Mouse (Mus musculus) liver, postnatal 0 days (tissue): ENCODE results near the gene Ldhb. TPM values are rescaled to one million over a fixed set of nuclear protein-coding genes. Genes with fewer than 3 reads are reported as not detected.
A peak's percentile ranks its signal among the peaks of the same experiment; 100 is the strongest.

Experiments used
- ATAC-seq: fragments of 200-750 bp; cut with Nextera tagmentation; 2 replicates; pipeline ENCODE4 v1.8.0; 2017; ENCODE audit warnings: mild to moderate bottlenecking, moderate library complexity
- DNase-seq: peaks from one replicate; pipeline ENCODE4 v3.0.0-alpha.2; 2016
- H3K27ac ChIP-seq: fragments of 300-500 bp; sonication (generic); 2 replicates; pipeline ENCODE4 v1.5.1; 2014; ENCODE audit warnings: antibody characterized with exemption, moderate library complexity, mild to moderate bottlenecking, low read depth
- H3K27me3 ChIP-seq: fragments of 300-500 bp; sonication (generic); 2 replicates; pipeline ENCODE4 v1.6.1; 2014; ENCODE audit warnings: low read length, control low read depth, mixed read lengths; ENCODE audit not compliant: insufficient read depth
- H3K36me3 ChIP-seq: fragments of 300-500 bp; sonication (generic); replicated peaks from 2 replicates; pipeline ENCODE4 v1.6.1; 2014; ENCODE audit warnings: mild to moderate bottlenecking, control low read depth, low read length, moderate library complexity, mixed read lengths; ENCODE audit not compliant: insufficient read depth
- H3K4me1 ChIP-seq: fragments of 300-500 bp; sonication (generic); 2 replicates; pipeline ENCODE4 v1.6.1; 2014; ENCODE audit warnings: antibody characterized with exemption, mild to moderate bottlenecking, control low read depth; ENCODE audit not compliant: insufficient read depth
- H3K4me2 ChIP-seq: fragments of 300-500 bp; sonication (generic); 2 replicates; pipeline ENCODE4 v1.6.1; 2014; ENCODE audit warnings: low read depth, mild to moderate bottlenecking, low read length, moderate library complexity, mixed read lengths
- H3K4me3 ChIP-seq: fragments of 300-500 bp; sonication (generic); 2 replicates; pipeline ENCODE4 v1.5.1; 2014; ENCODE audit warnings: low read depth, low read length
- H3K9ac ChIP-seq: fragments of 300-500 bp; sonication (generic); replicated peaks from 2 replicates; pipeline ENCODE4 v1.6.1; 2014; ENCODE audit warnings: mild to moderate bottlenecking, moderate library complexity
- H3K9me3 ChIP-seq: fragments of 300-500 bp; sonication (generic); 2 replicates; pipeline ENCODE4 v1.6.1; 2016; ENCODE audit warnings: mild to moderate bottlenecking, control low read depth, low read length, mixed read lengths
- CTCF ChIP-seq: sonication (generic); IDR thresholded peaks from 2 replicates; pipeline ENCODE4 v1.5.1; 2016; ENCODE audit warnings: antibody characterized with exemption, low read depth
- EP300 ChIP-seq: IDR thresholded peaks from 2 replicates; pipeline ENCODE4 v1.6.1; 2016; ENCODE audit warnings: antibody characterized with exemption, low read depth, mild to moderate bottlenecking
- WGBS: fragments of 180-500 bp; shearing (Covaris S2); extraction: QIAGEN DNeasy Blood & Tissue Kit; methylation state at CpG from one replicate; pipeline ENCODE4 v1.1.7; 2014; ENCODE audit not compliant: insufficient replicate concordance; 5-methylcytosine and 5-hydroxymethylcytosine counted together
- polyA plus RNA-seq: library from polyadenylated mRNA; unstranded; fragments of >200 nt; fragmentation: Nextera tagmentation; extraction: Ambion mirVana; gene quantifications from 2 replicates; pipeline ENCODE4 v1.2.1, GENCODE M21; 2015

Gene Ldhb
- polyA plus RNA-seq, 1 experiment from 2014 or later = 12.9 TPM

GRCm38 (mm10) chr6:142485478-142486123, 22.2 kb downstream of the Ldhb start:
- Histone ChIP-seq H3K27ac (no peak overlapping the region), H3K9ac (no peak overlapping the region), H3K9me3 (no peaks in the 10 kb centered on the region), H3K36me3 (no peaks in the 10 kb centered on the region), H3K27me3 (no peaks in the 10 kb centered on the region), H3K4me2 (no peak overlapping the region), H3K4me3 (no peak overlapping the region), H3K4me1 (no peaks in the 10 kb centered on the region)
- DNase-seq (no peak), ATAC-seq (no peak)
- 63% methylated on average over 4 of the region's 4 CpGs for WGBS
- TF ChIP-seq EP300 (no peak), CTCF (no peak)

GRCm38 (mm10) chr6:142477239-142477638, 30.5 kb downstream of the Ldhb start:
- 69% methylated on average over 7 of the region's 7 CpGs for WGBS
- no peak for ATAC-seq
- H3K27ac ChIP-seq = no peak overlapping the region
- H3K4me2 ChIP-seq = no peak overlapping the region
- DNase-seq = no peak
- H3K27me3 ChIP-seq = no peaks in the 10 kb centered on the region
- no peak overlapping the region for H3K9ac ChIP-seq
- H3K4me3 ChIP-seq = no peak overlapping the region
- H3K4me1 ChIP-seq = no peaks in the 10 kb centered on the region
- TF ChIP-seq EP300 = no peak
- peak; percentile 60 for TF ChIP-seq CTCF
- H3K9me3 ChIP-seq = no peaks in the 10 kb centered on the region
- no peaks in the 10 kb centered on the region for H3K36me3 ChIP-seq

GRCm38 (mm10) chr6:142472801-142473203, 35.0 kb downstream of the Ldhb start, which contains the start of gene Gys2:
Gys2 (minus strand) TSS chr6:142473109.
- Histone ChIP-seq H3K4me1 (peaks cover 4% of the 10 kb centered on the region; the same call in 1 of the 2 replicates), H3K36me3 (no peaks in the 10 kb centered on the region), H3K4me2 (peak within 1 kb of the TSS; percentile 55), H3K9ac (peak within 1 kb of the TSS; percentile 67), H3K27ac (peak within 1 kb of the TSS; percentile 95), H3K27me3 (no peaks in the 10 kb centered on the region), H3K4me3 (peak within 1 kb of the TSS; percentile 43), H3K9me3 (no peaks in the 10 kb centered on the region)
- 50% methylated on average over 4 of the region's 4 CpGs for WGBS
- DNase-seq (peak; percentile 43), ATAC-seq (peak; percentile 78)
- TF ChIP-seq CTCF (no peak), EP300 (peak; percentile 61)

GRCm38 (mm10) chr6:142471141-142471540, 36.6 kb downstream of the Ldhb start:
- ATAC-seq = peak; percentile 85
- 62% methylated on average over 8 of the region's 8 CpGs for WGBS
- Histone ChIP-seq H3K4me1 (peaks cover 4% of the 10 kb centered on the region; the same call in 1 of the 2 replicates), H3K27ac (peak overlapping the region; percentile 90), H3K27me3 (no peaks in the 10 kb centered on the region), H3K4me3 (peak overlapping the region; percentile 34), H3K4me2 (peak overlapping the region; percentile 63), H3K9me3 (no peaks in the 10 kb centered on the region), H3K36me3 (no peaks in the 10 kb centered on the region), H3K9ac (peak overlapping the region; percentile 57)
- peak; percentile 64 for DNase-seq
- TF ChIP-seq EP300 (peak; percentile 47; the same call in 1 of the 2 replicates), CTCF (no peak)

GRCm38 (mm10) chr6:142469602-142470001, 38.2 kb downstream of the Ldhb start:
- no peak for ATAC-seq
- H3K4me2 ChIP-seq = peak overlapping the region; percentile 63
- H3K27ac ChIP-seq = no peak overlapping the region
- peak; percentile 58 for TF ChIP-seq CTCF
- no peak for TF ChIP-seq EP300
- H3K27me3 ChIP-seq = no peaks in the 10 kb centered on the region
- H3K36me3 ChIP-seq = no peaks in the 10 kb centered on the region
- no peak overlapping the region for H3K4me3 ChIP-seq
- no peak for DNase-seq
- WGBS = 34% methylated on average over 4 of the region's 4 CpGs
- H3K4me1 ChIP-seq = peaks cover 4% of the 10 kb centered on the region; the same call in 1 of the 2 replicates
- H3K9ac ChIP-seq = no peak overlapping the region
- H3K9me3 ChIP-seq = no peaks in the 10 kb centered on the region

GRCm38 (mm10) chr6:142462194-142462593, 45.6 kb downstream of the Ldhb start:
- Histone ChIP-seq H3K27ac (no peak overlapping the region), H3K9ac (no peak overlapping the region), H3K4me2 (no peak overlapping the region), H3K36me3 (peaks cover 7% of the 10 kb centered on the region; the same call in 1 of the 2 replicates), H3K27me3 (no peaks in the 10 kb centered on the region), H3K4me3 (no peak overlapping the region), H3K4me1 (no peaks in the 10 kb centered on the region), H3K9me3 (no peaks in the 10 kb centered on the region)
- TF ChIP-seq CTCF (no peak), EP300 (no peak)
- no peak for ATAC-seq
- no peak for DNase-seq
- 70% methylated on average over 6 of the region's 6 CpGs for WGBS
